Mouse (Mus musculus): ENCODE data around the gene Map3k11. TPM values are rescaled to one million over a fixed set of nuclear protein-coding genes. Genes with fewer than 3 reads are reported as not detected.
A peak's percentile ranks its signal among the peaks of the same experiment; 100 is the strongest.

The Map3k11 gene
- polyA plus RNA-seq, 1 experiment from 2014 or later: 27.7 TPM

GRCm38 (mm10) chr19:5653969-5654719 lies 34.4 kb upstream of the Map3k11 start:
- peak overlapping the region; percentile 24 for H3K4me3 ChIP-seq
- peaks cover 42% of the 10 kb centered on the region for H3K4me1 ChIP-seq
- no peaks in the 10 kb centered on the region for H3K9me3 ChIP-seq (replicated peaks)
- H3K27ac ChIP-seq: no peak overlapping the region
- H3K36me3 ChIP-seq: peaks cover 92% of the 10 kb centered on the region
- ATAC-seq: 0 out of 2 replicates have a peak, but pooled peaks have one; percentile 27
- peak overlapping the region; percentile 47 for H3K4me2 ChIP-seq
- H3K27me3 ChIP-seq (replicated peaks): no peaks in the 10 kb centered on the region
- no peak overlapping the region for H3K9ac ChIP-seq
- 75% methylated on average over 61 of the region's 62 CpGs for WGBS (ENCODE audit: insufficient replicate concordance)

GRCm38 (mm10) chr19:5654720-5655298 lies 33.7 kb upstream of the Map3k11 start:
- H3K27ac ChIP-seq: no peak overlapping the region
- peaks cover 99% of the 10 kb centered on the region for H3K36me3 ChIP-seq
- peaks cover 41% of the 10 kb centered on the region for H3K4me1 ChIP-seq
- WGBS (ENCODE audit: insufficient replicate concordance): 81% methylated on average over 43 of the region's 43 CpGs
- peak overlapping the region; percentile 47 for H3K4me2 ChIP-seq
- H3K9ac ChIP-seq: no peak overlapping the region
- H3K9me3 ChIP-seq (replicated peaks): no peaks in the 10 kb centered on the region
- peak overlapping the region; percentile 24 for H3K4me3 ChIP-seq
- no peak for ATAC-seq
- no peaks in the 10 kb centered on the region for H3K27me3 ChIP-seq (replicated peaks)

GRCm38 (mm10) chr19:5660942-5661751 lies 27.4 kb upstream of the Map3k11 start:
- no peak for ATAC-seq
- peak overlapping the region; percentile 96 for H3K27ac ChIP-seq
- peak overlapping the region; percentile 74 for H3K4me3 ChIP-seq
- WGBS (ENCODE audit: insufficient replicate concordance): 23% methylated on average over 16 of the region's 16 CpGs
- peak overlapping the region; percentile 93 for H3K9ac ChIP-seq
- H3K36me3 ChIP-seq: peaks cover 71% of the 10 kb centered on the region
- H3K4me2 ChIP-seq: peak overlapping the region; percentile 95
- no peaks in the 10 kb centered on the region for H3K27me3 ChIP-seq (replicated peaks)
- no peaks in the 10 kb centered on the region for H3K9me3 ChIP-seq (replicated peaks)
- peaks cover 73% of the 10 kb centered on the region for H3K4me1 ChIP-seq

- Histone ChIP-seq H3K36me3 (peaks cover 71% of the 10 kb centered on the region), H3K27ac (peak overlapping the region; percentile 96), H3K4me1 (peaks cover 81% of the 10 kb centered on the region), H3K27me3 (replicated peaks) (no peaks in the 10 kb centered on the region), H3K4me3 (peak overlapping the region; percentile 74), H3K9ac (peak overlapping the region; percentile 93), H3K4me2 (peak overlapping the region; percentile 95), H3K9me3 (replicated peaks) (no peaks in the 10 kb centered on the region)
- 54% methylated on average over 8 of the region's 8 CpGs for WGBS (ENCODE audit: insufficient replicate concordance)
- ATAC-seq: no peak
Measured at GRCm38 (mm10) chr19:5662310-5662709, 26.2 kb upstream of the Map3k11 start.

- Histone ChIP-seq H3K9ac (peak within 1 kb of the TSS; percentile 93), H3K4me3 (peak within 1 kb of the TSS; percentile 74), H3K9me3 (replicated peaks) (no peaks in the 10 kb centered on the region), H3K4me2 (peak within 1 kb of the TSS; percentile 95), H3K4me1 (peaks cover 82% of the 10 kb centered on the region), H3K27me3 (replicated peaks) (no peaks in the 10 kb centered on the region), H3K27ac (peak within 1 kb of the TSS; percentile 96), H3K36me3 (peaks cover 72% of the 10 kb centered on the region)
- WGBS (ENCODE audit: insufficient replicate concordance): 2% methylated on average over 32 of the region's 32 CpGs
- peak; percentile 87 for ATAC-seq
Measured at GRCm38 (mm10) chr19:5662981-5663913, 25.3 kb upstream of the Map3k11 start, which contains the start of gene Sipa1. Sipa1 (minus strand) TSS chr19:5663707.

DNA sequence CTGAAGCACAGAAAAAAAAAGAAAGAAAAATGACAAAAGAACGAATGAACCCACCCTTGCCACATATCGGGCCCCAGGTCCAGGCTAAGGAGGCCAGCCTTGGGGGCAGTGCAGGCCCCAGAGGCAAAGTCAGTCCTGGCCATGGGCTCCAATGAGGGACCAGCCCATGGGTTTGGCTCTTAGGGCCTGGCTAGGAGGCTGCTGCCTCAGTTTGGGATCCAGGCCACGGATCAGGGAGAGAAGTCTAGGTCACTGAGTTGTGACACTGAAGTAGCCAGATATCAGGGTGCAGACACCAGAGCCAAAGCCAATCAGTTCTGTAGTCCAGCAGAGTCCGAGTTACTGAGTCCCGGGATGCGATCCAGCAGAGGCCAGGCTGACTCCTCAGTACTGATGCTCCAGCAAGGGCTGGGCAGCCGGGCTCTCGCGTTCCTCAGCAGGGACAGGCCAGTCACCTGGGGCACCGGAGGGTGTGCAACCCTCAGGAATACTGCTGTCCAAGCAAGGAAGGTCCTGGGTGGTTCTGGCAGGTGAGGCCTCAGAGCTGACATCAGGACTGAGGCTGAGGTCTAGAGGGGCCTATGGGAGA lies 23.8 kb upstream of the Map3k11 start:
- Histone ChIP-seq H3K9ac (peak overlapping the region; percentile 93), H3K4me2 (peak overlapping the region; percentile 95), H3K4me1 (peaks cover 84% of the 10 kb centered on the region), H3K36me3 (peaks cover 73% of the 10 kb centered on the region), H3K27ac (peak overlapping the region; percentile 96), H3K9me3 (replicated peaks) (no peaks in the 10 kb centered on the region), H3K4me3 (peak overlapping the region; percentile 74), H3K27me3 (replicated peaks) (no peaks in the 10 kb centered on the region)
- no peak for ATAC-seq
- 83% methylated on average over 10 of the region's 10 CpGs for WGBS (ENCODE audit: insufficient replicate concordance)

DNA sequence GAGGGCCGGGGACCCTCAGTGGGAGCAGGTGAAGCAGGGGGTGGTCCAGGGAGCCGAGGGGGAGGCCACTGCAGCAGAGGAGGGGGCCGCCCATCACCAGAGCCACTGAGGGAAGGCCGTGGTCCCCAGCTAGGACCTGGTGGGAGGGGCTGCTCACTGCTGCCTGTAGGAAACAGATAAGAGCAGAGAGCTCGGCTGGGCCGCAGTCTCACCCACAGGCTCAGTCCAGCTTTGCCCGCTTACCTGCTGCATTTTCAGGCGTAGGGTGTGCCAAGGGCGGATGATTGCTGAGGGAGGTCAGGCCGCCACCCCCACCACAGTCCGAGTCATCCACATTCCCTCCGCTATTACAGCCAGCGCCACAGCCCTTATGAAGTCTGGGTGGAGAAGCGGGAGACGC lies 23.1 kb upstream of the Map3k11 start:
- Histone ChIP-seq H3K4me3 (peak overlapping the region; percentile 74), H3K36me3 (peaks cover 73% of the 10 kb centered on the region), H3K27ac (peak overlapping the region; percentile 96), H3K4me2 (peak overlapping the region; percentile 95), H3K9me3 (replicated peaks) (no peaks in the 10 kb centered on the region), H3K27me3 (replicated peaks) (no peaks in the 10 kb centered on the region), H3K4me1 (peaks cover 77% of the 10 kb centered on the region), H3K9ac (peak overlapping the region; percentile 93)
- WGBS (ENCODE audit: insufficient replicate concordance): 13% methylated on average over 15 of the region's 15 CpGs
- peak; percentile 87 for ATAC-seq

GRCm38 (mm10) chr19:5666386-5666785 lies 22.2 kb upstream of the Map3k11 start:
- no peak for ATAC-seq
- Histone ChIP-seq H3K36me3 (peaks cover 78% of the 10 kb centered on the region), H3K9ac (peak overlapping the region; percentile 72), H3K4me1 (peaks cover 68% of the 10 kb centered on the region), H3K4me2 (peak overlapping the region; percentile 95), H3K4me3 (peak overlapping the region; percentile 74; the same call in 1 of the 2 replicates), H3K27ac (peak overlapping the region; percentile 96), H3K9me3 (replicated peaks) (no peaks in the 10 kb centered on the region), H3K27me3 (replicated peaks) (no peaks in the 10 kb centered on the region)
- 93% methylated on average over 18 of the region's 18 CpGs for WGBS (ENCODE audit: insufficient replicate concordance)

DNA sequence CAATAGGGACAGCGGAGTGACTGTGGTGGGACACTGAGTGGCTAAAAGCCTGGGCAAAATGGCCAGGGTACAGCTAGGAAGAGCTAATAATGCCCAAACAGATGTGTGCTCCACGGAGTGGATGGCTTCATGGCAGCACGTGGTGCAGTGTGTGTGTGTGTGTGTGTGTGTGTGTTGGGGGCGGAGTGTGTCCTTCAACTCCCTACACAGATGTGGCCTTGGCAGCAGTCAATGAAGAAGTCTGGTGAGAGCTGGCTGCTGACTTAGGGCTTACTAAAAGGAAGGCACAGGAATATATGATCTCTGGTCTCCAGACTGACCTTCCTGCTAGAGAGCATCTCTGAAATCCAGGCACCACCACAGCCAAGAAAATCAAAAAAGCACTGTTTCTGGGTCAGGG lies 20.2 kb upstream of the Map3k11 start:
- H3K27me3 ChIP-seq (replicated peaks): no peaks in the 10 kb centered on the region
- 78% methylated on average over 4 of the region's 4 CpGs for WGBS (ENCODE audit: insufficient replicate concordance)
- H3K4me1 ChIP-seq: peaks cover 54% of the 10 kb centered on the region
- H3K9me3 ChIP-seq (replicated peaks): no peaks in the 10 kb centered on the region
- ATAC-seq: no peak
- H3K4me2 ChIP-seq: no peak overlapping the region
- no peak overlapping the region for H3K9ac ChIP-seq
- peak overlapping the region; percentile 5 for H3K27ac ChIP-seq
- H3K4me3 ChIP-seq: no peak overlapping the region
- H3K36me3 ChIP-seq: peaks cover 85% of the 10 kb centered on the region

- no peaks in the 10 kb centered on the region for H3K9me3 ChIP-seq (replicated peaks)
- no peaks in the 10 kb centered on the region for H3K27me3 ChIP-seq (replicated peaks)
- no peak overlapping the region for H3K27ac ChIP-seq
- H3K36me3 ChIP-seq: peaks cover 97% of the 10 kb centered on the region
- WGBS (ENCODE audit: insufficient replicate concordance): 83% methylated on average over 4 of the region's 4 CpGs
- ATAC-seq: no peak
- no peak overlapping the region for H3K4me3 ChIP-seq
- H3K4me2 ChIP-seq: no peak overlapping the region
- peaks cover 7% of the 10 kb centered on the region for H3K4me1 ChIP-seq
- no peak overlapping the region for H3K9ac ChIP-seq
Measured at GRCm38 (mm10) chr19:5680432-5680831, 8.1 kb upstream of the Map3k11 start.

DNA sequence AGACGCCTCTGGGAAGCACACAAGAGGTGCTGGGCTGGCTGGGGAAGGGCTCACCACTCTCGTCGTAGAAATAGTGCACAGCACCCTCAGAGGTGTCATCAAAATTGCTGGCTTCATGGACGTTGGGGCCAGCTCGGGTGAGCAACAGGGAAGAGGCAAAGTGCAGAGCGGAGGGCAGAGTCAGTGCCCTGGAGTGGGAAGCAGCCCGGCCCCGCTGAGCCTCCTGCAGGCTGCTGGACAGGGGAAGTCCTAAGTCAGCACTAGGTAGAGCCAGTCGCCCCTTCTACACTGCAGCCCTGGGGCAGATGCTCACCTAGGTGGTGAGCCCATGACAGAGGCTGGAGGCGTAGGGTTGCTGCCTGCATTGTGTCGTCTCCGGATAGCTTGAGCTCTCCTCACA lies 4.3 kb upstream of the Map3k11 start:
- no peaks in the 10 kb centered on the region for H3K9me3 ChIP-seq (replicated peaks)
- no peak overlapping the region for H3K4me2 ChIP-seq
- H3K36me3 ChIP-seq: peaks cover 78% of the 10 kb centered on the region
- peaks cover 32% of the 10 kb centered on the region for H3K4me1 ChIP-seq
- H3K9ac ChIP-seq: no peak overlapping the region
- no peak for ATAC-seq
- 87% methylated on average over 12 of the region's 12 CpGs for WGBS (ENCODE audit: insufficient replicate concordance)
- no peaks in the 10 kb centered on the region for H3K27me3 ChIP-seq (replicated peaks)
- no peak overlapping the region for H3K4me3 ChIP-seq
- no peak overlapping the region for H3K27ac ChIP-seq

All from liver, embryonic 12.5 days (tissue).